Mouse (Mus musculus) skeletal muscle tissue, adult 2 months (tissue): Measurements from ENCODE around the gene Gle1.
"Not testable (repeated sequence)": the region's sequence is repeated elsewhere in the genome, so short reads cannot be mapped to it uniquely, and the experiment has no call there.

Experiments used
- DNase-seq: peaks from one replicate; pipeline ENCODE4 v3.0.0-alpha.2; 2012; ENCODE audit warnings: low read depth, low spot score

The Gle1 gene

DNA sequence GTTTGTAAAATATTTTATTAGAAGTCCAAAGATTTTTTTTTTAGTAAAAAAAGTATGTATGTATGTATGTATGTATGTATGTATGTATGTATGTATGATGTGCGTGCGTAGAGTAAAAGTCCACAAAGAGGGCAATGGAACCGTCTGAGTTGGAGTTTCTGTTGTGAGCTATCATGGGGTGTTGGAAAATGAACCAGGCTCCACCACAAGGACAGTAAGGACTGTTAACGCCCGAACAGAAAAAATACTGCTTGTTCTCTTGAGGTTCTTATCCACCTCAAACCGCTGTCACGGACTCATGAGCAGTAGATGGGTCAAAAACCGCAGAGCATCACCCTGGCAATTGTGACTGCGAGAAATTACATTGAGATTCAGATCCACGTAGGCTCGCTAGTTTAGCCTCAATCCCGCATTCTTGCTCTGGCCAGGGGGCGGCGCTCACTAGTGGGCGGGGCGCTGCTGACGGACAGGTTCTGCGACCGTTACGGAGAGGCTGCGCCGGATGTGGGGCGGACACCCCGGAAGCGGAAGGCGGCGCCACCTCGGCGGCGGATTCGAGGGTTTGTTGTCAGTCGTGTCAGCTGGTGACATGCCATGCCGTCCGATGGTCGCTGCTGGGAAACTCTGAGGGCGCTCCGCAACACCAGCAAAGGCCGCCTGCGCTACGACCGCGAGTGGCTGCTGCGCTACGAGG is at the start of gene Gle1:
Gene Gle1, plus strand, starts transcription at position 521 of the 694 bp plus-strand sequence.
- peak; percentile 88 for DNase-seq

- DNase-seq, result not testable (repeated sequence)
Observed at GRCm38 (mm10) chr2:29886659-29887292, 48.5 kb upstream of the Gle1 start.

DNA sequence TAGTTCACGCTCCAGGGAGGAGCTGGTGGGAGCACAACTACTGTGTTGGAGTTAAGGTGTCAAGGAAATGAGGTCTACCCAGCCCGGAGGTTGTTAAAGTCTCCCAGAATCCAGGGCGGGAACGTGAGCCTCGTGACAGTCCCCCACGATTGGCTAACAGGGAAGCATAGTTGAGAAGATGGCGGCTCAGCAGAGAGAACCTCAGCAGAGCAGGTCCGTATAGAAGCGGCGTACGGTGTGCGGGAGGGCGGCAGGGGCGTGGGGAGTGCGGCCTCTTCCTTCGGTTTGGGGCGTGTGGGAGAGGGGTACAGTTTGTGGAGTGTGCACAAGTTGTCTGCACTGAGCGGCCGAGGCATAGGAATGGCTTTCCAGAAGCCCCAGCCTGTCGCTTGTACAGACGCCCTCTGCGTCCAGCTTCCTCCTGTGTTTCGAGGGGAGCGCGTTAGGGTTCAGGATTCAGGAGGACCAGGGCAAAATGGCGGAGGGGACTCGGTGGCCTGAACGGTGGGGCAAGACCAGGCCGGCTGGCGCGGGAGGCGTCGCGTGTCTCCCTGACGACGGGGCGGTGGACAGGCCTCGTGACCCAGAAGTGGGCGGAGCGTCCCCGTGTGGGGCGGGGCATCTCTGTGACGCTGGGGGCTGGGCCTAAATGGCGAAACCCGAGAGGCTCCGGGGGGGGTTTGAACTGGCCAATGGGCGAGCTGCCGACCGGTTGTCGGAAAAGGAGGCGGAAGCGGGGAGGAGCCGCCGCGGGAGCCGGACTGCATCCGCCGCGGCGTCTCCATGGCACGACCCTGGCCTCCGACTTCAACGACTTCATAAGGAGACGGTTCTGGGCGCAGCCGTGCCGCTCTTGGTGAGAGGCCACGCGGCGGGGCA is 45.9 kb upstream of the Gle1 start, which contains the start of gene Odf2:
Gene Odf2, plus strand, starts transcription at position 156 of the 879 bp plus-strand sequence.
- peak; percentile 97 for DNase-seq

DNA sequence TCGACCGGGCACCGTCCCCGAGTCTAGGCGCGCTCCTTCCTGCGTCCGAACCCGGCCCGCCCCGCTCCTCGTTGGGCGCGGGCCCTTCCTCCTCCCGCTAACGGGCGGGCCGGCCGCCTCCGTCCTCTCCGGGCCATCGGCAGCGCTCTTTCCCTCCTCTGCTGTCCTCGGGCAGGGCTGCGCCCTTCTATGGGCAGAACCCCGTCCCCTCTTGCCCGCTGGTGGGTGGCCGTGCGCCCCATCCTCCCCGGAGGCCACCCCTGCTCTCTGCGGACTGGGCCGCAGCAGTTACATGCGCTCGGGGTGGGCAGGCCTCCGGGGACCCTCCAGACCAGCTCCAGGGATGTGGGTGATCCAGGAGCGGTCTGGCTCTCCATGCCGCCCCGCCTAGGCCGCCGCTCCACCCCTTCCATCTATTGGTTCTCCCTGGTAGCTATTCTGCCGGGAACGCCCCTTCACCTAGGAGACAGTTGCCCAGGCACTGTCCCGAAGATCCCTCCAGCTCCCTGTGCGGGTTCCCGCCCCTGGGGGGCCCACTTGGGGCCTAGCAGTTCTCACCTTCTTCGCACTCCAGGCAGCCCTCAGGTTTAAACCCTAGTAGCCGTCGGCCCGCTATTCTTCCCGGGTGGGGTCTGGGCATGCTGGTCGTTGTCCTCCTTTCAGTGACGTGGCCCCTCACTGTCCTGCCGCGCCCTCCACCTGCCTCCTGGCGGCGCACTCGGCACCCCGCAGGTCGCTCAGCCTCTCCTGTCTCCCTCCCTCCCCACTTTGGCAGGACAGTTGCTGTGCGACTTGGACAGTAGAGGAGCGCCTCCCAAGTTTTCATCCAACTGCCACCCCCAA is 45.0 kb upstream of the Gle1 start:
- peak; percentile 57 for DNase-seq

DNA sequence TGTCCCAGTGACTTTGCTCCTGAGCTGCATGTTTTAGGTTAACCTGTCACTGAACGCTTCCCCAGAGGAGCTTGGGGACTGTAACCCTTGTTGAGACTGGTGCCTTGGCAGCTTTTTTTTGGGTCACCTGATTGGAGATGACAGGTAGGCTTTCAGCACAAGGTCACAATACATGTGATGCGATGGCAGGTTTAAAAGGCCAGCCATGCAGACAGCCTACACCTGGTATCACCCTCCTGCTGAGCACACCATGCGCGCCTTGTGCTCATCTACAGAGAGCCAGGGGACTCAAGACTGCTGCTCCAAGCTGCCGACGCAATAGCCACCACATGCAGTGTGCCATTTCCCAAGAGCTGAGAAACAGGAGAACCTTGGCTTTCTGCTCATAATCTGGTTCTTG is 43.5 kb upstream of the Gle1 start:
- no peak for DNase-seq

DNA sequence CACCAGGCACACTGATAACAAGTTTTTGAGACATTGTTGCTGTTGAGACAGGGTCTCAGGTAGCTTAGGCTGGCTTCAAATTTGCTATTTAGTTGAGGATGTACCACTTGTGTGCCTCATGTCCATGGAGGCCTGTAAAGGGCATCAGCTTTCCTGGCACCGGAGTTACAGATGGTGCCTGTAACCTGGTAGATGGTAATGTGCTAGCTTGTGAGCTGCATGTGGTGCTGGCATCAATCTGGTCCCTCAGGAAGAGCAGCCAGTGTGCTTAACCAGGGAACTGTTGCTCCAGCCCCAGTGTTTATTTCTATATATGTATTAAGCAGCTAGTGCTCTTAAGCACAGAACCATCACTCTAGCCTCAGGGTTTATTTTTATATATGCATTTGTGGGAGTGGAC is 39.2 kb upstream of the Gle1 start:
- DNase-seq, result no peak

- no peak for DNase-seq
Observed at GRCm38 (mm10) chr2:29897366-29897765, 37.9 kb upstream of the Gle1 start.

- no peak for DNase-seq
Observed at GRCm38 (mm10) chr2:29898081-29898480, 37.1 kb upstream of the Gle1 start.

- no peak for DNase-seq
Observed at GRCm38 (mm10) chr2:29902194-29902593, 33.0 kb upstream of the Gle1 start.

DNA sequence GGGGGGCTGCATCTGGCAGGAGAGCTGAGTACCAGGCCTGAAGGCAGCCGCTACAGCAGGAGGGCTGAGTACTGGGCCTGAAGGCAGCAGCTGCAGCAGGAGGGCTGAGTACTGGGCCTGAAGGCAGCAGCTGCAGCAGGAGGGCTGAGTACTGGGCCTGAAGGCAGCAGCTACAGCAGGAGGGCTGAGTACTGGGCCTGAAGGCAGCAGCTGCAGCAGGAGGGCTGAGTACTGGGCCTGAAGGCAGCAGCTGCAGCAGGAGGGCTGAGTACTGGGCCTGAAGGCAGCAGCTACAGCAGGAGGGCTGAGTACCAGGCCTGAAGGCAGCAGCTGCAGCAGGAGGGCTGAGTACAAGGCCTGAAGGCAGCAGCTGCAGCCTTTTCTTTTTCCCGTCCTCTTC is 27.1 kb upstream of the Gle1 start:
- DNase-seq, result not testable (repeated sequence)

DNA sequence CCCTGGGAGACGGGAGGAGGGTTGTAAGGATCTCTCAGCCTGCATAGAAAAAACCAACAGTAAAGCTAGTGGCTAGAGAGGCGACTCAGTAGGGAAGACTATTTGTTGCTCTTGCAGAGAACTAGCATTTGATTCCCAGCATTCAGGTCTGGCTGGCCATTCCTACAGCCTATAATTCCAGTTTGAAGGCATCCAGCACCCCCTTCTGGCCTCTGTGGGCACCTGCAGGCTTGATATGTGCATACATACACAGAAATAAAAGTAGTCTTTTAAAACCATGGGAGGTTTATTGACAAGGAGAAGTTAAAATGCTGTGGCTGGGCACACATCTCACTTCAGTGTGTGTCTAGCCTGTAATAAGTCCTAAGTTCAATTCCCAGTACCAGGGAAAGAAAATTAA is 25.2 kb upstream of the Gle1 start:
- DNase-seq, result no peak

DNA sequence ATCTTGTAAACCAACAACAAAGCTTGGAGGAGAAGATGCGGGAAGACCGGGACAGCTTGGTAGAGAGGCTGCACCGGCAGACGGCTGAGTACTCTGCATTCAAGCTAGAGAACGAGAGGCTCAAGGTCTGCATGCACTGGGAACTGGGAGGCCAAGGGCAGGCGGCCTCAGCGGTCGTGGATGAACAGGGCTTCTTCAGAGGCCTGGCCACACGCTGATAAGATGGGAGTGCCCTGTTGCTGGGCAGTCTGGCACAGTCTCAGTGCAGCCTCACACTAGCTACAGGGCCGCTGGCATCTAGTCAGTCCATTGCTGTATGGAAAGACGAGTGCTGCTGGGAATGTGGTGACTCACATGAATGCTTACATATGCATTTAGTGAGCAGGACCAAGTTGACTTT is 17.6 kb upstream of the Gle1 start:
- no peak for DNase-seq

GRCm38 (mm10) chr2:29922011-29922410 is 13.2 kb upstream of the Gle1 start:
- DNase-seq, result peak; percentile 78

- no peak for DNase-seq
Observed at GRCm38 (mm10) chr2:29926542-29926941, 8.7 kb upstream of the Gle1 start.

- DNase-seq, result no peak
Observed at GRCm38 (mm10) chr2:29930506-29930905, 4.7 kb upstream of the Gle1 start.

DNA sequence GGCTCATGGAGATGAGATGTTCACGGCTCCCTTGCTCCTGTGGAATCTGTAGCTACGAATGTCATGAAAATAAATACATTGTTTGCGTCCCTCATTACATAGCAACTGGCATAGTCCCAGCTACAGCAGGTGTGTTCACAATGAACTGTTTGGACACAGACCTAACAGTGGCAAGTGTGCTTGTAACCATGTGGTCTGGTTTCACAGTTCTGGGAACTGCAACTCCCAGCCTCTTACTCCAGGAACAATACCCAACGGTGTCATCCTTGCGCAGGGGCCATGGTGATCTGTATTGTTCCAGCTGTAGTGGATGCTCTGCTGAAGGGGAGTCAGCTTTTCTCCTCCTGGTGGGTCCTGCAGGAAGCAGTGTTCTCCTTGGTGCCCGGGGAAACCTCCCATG is 4.0 kb upstream of the Gle1 start:
- DNase-seq, result no peak

- DNase-seq, result no peak
Observed at GRCm38 (mm10) chr2:29940073-29940472, 4.8 kb downstream of the Gle1 start.

DNA sequence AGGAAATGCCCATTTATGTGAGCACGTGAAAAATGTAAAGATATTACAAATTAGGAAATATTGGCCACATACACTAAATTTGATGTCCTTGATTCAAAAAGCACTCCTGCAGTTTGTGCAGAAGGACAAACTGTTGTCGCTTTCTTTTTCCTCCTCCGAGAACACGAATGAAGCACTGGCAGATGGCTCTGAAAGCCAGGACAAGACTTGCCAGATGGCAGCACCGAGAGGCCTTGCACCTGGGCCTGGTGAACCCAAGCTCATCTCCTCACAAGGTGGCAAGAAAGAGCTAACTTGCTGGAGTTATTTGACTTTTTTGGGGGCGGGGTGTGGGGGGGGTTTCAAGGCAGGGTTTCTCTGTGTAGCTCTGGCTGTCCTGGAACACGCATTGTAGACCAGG is 5.6 kb downstream of the Gle1 start:
- no peak for DNase-seq

GRCm38 (mm10) chr2:29944723-29945122 is 9.5 kb downstream of the Gle1 start:
- no peak for DNase-seq

GRCm38 (mm10) chr2:29948896-29949295 is 13.7 kb downstream of the Gle1 start:
- no peak for DNase-seq

DNA sequence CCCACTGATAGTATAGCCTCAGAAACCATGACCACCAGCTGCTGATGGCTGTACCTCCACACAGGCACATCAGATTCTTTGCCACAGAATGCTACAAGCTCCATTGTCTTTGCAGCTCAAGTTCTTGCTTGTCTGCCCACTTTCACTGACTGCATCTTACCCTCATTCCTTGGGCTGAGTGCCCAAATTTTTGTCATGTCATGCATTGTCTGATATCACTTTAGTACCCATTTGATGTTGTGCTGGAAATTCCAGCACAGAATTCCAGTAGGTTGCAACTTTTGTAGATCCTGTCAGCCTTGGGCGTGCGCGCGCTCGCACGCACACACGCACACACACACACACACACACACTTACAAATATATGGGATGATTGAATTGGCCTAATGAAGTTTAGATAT is 26.0 kb downstream of the Gle1 start:
- no peak for DNase-seq
